Mouse (Mus musculus) heart, embryonic 16.5 days (tissue): ENCODE measurements at regions not wholly inside any gene's neighbourhood (a gene's known extent, or its start where the extent isn't known, plus 50 kb on each side); places are given as distances from the start of the nearest gene placed in this dataset.

Experiments
- ATAC-seq: fragments of 200-750 bp; cut with Nextera tagmentation; replicated peaks from 2 replicates; pipeline ENCODE4 v1.8.0; 2017; ENCODE audit warnings: moderate number of reproducible peaks; ENCODE audit not compliant: insufficient read depth, low FRiP score; ENCODE audit errors: extremely low read depth
- H3K27ac ChIP-seq: fragments of 300-500 bp; sonication (generic); 2 replicates; pipeline ENCODE4 v1.5.1; 2014; ENCODE audit warnings: mild to moderate bottlenecking, low read length, control low read depth, moderate library complexity
- H3K27me3 ChIP-seq: fragments of 300-500 bp; sonication (generic); 2 replicates; pipeline ENCODE4 v1.6.1; 2014; ENCODE audit warnings: low read length, mixed read lengths; ENCODE audit not compliant: control insufficient read depth, insufficient read depth
- H3K36me3 ChIP-seq: fragments of 300-500 bp; sonication (generic); 2 replicates; pipeline ENCODE4 v1.6.1; 2014; ENCODE audit not compliant: control insufficient read depth, insufficient read depth
- H3K4me1 ChIP-seq: fragments of 300-500 bp; sonication (generic); 2 replicates; pipeline ENCODE4 v1.6.1; 2014; ENCODE audit warnings: low read length, mixed read lengths; ENCODE audit not compliant: control insufficient read depth, insufficient read depth
- H3K4me2 ChIP-seq: fragments of 300-500 bp; sonication (generic); 2 replicates; pipeline ENCODE4 v1.6.1; 2014; ENCODE audit warnings: low read depth, mild to moderate bottlenecking, control low read depth, low read length
- H3K4me3 ChIP-seq: fragments of 300-500 bp; sonication (generic); 2 replicates; pipeline ENCODE4 v1.5.1; 2014; ENCODE audit warnings: mild to moderate bottlenecking, control low read depth, low read length
- H3K9ac ChIP-seq: fragments of 300-500 bp; sonication (generic); 2 replicates; pipeline ENCODE4 v1.6.1; 2014; ENCODE audit warnings: low read length, control low read depth
- H3K9me3 ChIP-seq: fragments of 300-500 bp; sonication (generic); replicated peaks from 2 replicates; pipeline ENCODE4 v1.6.1; 2016; ENCODE audit warnings: low read length; ENCODE audit not compliant: control insufficient read depth
- WGBS: fragments of 180-500 bp; shearing (Covaris S2); extraction: QIAGEN DNeasy Blood & Tissue Kit; methylation state at CpG from one replicate; pipeline ENCODE4 v1.1.7; 2014; 5-methylcytosine and 5-hydroxymethylcytosine counted together

DNA sequence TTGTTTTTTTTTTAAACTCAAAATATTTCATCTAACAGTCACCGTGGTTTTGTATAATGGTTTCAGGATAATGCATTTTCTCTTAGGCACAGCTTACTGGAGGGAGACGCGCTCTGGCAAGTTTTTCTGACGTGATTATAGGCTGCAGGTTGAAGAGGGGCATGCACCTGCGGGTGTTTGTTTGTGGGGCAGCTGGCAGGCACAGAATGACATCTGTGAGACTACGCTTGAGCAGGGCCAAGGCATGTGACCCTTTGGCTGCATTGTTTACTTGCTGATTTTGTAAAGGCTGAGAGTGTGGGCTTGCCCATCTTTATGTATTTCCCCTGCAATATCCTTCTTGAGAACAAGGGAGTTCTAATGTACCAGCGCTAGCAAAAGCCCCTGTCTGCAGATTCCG is 108.4 kb upstream of the Mylip start:
- 84% methylated on average over 8 of the region's 8 CpGs for WGBS
- Histone ChIP-seq H3K4me3 (no peak overlapping the region), H3K9me3 (no peaks in the 10 kb centered on the region)

GRCm38 (mm10) chr13:45286651-45287050 is 102.9 kb upstream of the Mylip start:
- 90% methylated on average over 2 of the region's 2 CpGs for WGBS
- no peaks in the 10 kb centered on the region for H3K9me3 ChIP-seq

More for the DNA sequence above, 108.4 kb upstream of the Mylip start:
- Histone ChIP-seq H3K36me3 (no peaks in the 10 kb centered on the region), H3K4me1 (no peaks in the 10 kb centered on the region), H3K27me3 (no peaks in the 10 kb centered on the region), H3K27ac (no peak overlapping the region), H3K4me2 (no peak overlapping the region), H3K9ac (no peak overlapping the region)
- ATAC-seq = no peak

GRCm38 (mm10) chr13:45287217-45287616 is 102.3 kb upstream of the Mylip start:
- Histone ChIP-seq H3K9ac (no peak overlapping the region), H3K36me3 (no peaks in the 10 kb centered on the region), H3K27ac (no peak overlapping the region), H3K4me1 (no peaks in the 10 kb centered on the region), H3K4me3 (no peak overlapping the region), H3K27me3 (no peaks in the 10 kb centered on the region), H3K9me3 (no peaks in the 10 kb centered on the region), H3K4me2 (no peak overlapping the region)
- 88% methylated on average over 4 of the region's 4 CpGs for WGBS
- ATAC-seq = no peak

More at GRCm38 (mm10) chr13:45286651-45287050, 102.9 kb upstream of the Mylip start:
- H3K4me3 ChIP-seq = no peak overlapping the region
- no peak overlapping the region for H3K27ac ChIP-seq
- H3K36me3 ChIP-seq = no peaks in the 10 kb centered on the region
- no peaks in the 10 kb centered on the region for H3K27me3 ChIP-seq
- ATAC-seq = no peak
- H3K4me2 ChIP-seq = no peak overlapping the region
- no peaks in the 10 kb centered on the region for H3K4me1 ChIP-seq
- H3K9ac ChIP-seq = no peak overlapping the region

GRCm38 (mm10) chr13:45289976-45290375 is 99.6 kb upstream of the Mylip start:
- no peak overlapping the region for H3K27ac ChIP-seq
- no peak overlapping the region for H3K4me2 ChIP-seq
- H3K27me3 ChIP-seq = no peaks in the 10 kb centered on the region
- H3K9me3 ChIP-seq = no peaks in the 10 kb centered on the region
- no peak overlapping the region for H3K4me3 ChIP-seq
- WGBS = 94% methylated on average over 11 of the region's 11 CpGs
- no peak for ATAC-seq
- peaks cover 4% of the 10 kb centered on the region for H3K4me1 ChIP-seq
- H3K36me3 ChIP-seq = no peaks in the 10 kb centered on the region
- H3K9ac ChIP-seq = no peak overlapping the region

DNA sequence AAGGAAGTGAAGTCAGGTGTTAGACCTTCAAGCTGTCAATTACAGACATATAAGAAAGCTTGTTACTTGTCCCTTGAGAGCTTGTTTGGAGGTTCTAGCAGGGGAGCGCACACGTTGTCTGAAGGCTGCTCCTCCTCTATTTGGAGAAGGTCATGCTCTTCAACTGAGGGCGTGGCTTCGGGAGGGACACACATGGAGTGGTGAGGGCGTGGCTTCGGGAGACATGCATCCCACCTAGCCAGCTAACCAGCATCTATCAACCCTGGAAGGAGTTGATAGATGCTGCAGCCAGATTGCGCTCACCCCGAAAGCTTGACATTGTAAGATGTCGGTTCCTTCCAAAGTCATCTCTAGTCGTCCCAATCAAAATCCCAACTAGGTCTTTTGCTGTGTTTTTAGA is 94.9 kb upstream of the Mylip start:
- 82% methylated on average over 10 of the region's 10 CpGs for WGBS
- no peaks in the 10 kb centered on the region for H3K36me3 ChIP-seq
- no peaks in the 10 kb centered on the region for H3K9me3 ChIP-seq
- no peak overlapping the region for H3K9ac ChIP-seq
- no peak overlapping the region for H3K4me3 ChIP-seq
- H3K4me1 ChIP-seq = peaks cover 4% of the 10 kb centered on the region
- ATAC-seq = no peak
- no peak overlapping the region for H3K4me2 ChIP-seq
- H3K27me3 ChIP-seq = no peaks in the 10 kb centered on the region
- H3K27ac ChIP-seq = no peak overlapping the region

DNA sequence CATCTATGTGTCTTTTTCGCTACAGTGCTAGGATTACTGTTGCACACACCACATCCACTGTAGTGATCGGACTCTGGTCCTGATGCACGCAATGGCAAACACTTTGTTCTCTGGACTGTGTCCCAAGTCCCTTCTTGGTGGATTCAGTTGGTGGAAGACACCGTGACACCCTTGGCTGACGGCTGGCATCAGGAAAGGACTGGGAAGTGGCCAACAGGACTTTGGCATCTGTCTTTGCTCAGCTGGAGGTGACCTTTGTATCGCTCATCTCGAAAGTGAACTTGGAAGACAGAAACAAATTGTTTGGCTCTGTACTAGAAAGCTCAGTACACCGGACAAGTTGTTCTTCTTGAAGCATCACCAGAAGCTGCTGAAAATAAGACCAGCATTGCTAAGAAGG is 88.9 kb upstream of the Mylip start:
- no peak for ATAC-seq
- Histone ChIP-seq H3K9me3 (no peaks in the 10 kb centered on the region), H3K4me2 (no peak overlapping the region), H3K36me3 (no peaks in the 10 kb centered on the region), H3K9ac (no peak overlapping the region), H3K4me3 (no peak overlapping the region), H3K27me3 (no peaks in the 10 kb centered on the region), H3K27ac (no peak overlapping the region), H3K4me1 (no peaks in the 10 kb centered on the region)
- 84% methylated on average over 8 of the region's 8 CpGs for WGBS

- ATAC-seq = no peak
- Histone ChIP-seq H3K9ac (no peak overlapping the region), H3K4me2 (no peak overlapping the region), H3K27me3 (no peaks in the 10 kb centered on the region), H3K27ac (no peak overlapping the region), H3K9me3 (no peaks in the 10 kb centered on the region), H3K36me3 (no peaks in the 10 kb centered on the region), H3K4me3 (no peak overlapping the region), H3K4me1 (no peaks in the 10 kb centered on the region)
- whole genome bisulfite sequencing = 82% methylated on average over 10 of the region's 10 CpGs
Measured at GRCm38 (mm10) chr13:45301191-45301905, 88.2 kb upstream of the Mylip start.

DNA sequence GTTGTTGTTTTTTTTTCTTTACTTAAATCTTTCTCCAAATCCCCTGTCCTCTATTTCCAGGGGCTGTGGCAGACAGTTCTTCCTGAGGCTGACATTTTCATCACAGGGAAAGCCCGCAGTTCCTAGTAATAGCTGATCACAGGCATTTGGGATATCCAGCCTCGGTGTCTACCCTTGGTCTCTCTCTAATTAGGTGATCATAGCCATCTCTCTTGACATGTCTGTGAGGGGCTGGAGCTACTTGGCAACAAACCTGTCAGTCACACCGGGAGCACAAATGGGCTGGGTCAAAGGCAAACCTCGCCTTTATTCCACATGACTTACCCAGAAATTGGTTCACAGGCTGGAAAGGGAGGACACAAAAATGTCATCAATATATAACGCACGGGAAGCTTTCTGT is 86.7 kb upstream of the Mylip start:
- no peaks in the 10 kb centered on the region for H3K27me3 ChIP-seq
- no peak overlapping the region for H3K27ac ChIP-seq
- WGBS = 78% methylated on average over 6 of the region's 6 CpGs
- H3K4me1 ChIP-seq = no peaks in the 10 kb centered on the region
- H3K36me3 ChIP-seq = no peaks in the 10 kb centered on the region
- H3K4me3 ChIP-seq = no peak overlapping the region
- H3K4me2 ChIP-seq = no peak overlapping the region
- no peaks in the 10 kb centered on the region for H3K9me3 ChIP-seq
- ATAC-seq = no peak
- H3K9ac ChIP-seq = no peak overlapping the region

GRCm38 (mm10) chr13:45306177-45306576 is 83.4 kb upstream of the Mylip start:
- no peak overlapping the region for H3K4me2 ChIP-seq
- H3K9ac ChIP-seq = no peak overlapping the region
- no peak for ATAC-seq
- no peaks in the 10 kb centered on the region for H3K4me1 ChIP-seq
- H3K27ac ChIP-seq = no peak overlapping the region
- no peaks in the 10 kb centered on the region for H3K36me3 ChIP-seq
- 80% methylated on average over 5 of the region's 5 CpGs for WGBS
- no peak overlapping the region for H3K4me3 ChIP-seq
- no peaks in the 10 kb centered on the region for H3K9me3 ChIP-seq
- H3K27me3 ChIP-seq = no peaks in the 10 kb centered on the region
